Mouse (Mus musculus): ENCODE measurements at regions not wholly inside any gene's neighbourhood (a gene's known extent, or its start where the extent isn't known, plus 50 kb on each side); places are given as distances from the start of the nearest gene placed in this dataset.
"Not testable (repeated sequence)": the region's sequence is repeated elsewhere in the genome, so short reads cannot be mapped to it uniquely, and the experiment has no call there.

- CTCF ChIA-PET: no interaction called here
Measured at GRCm38 (mm10) chr17:31732176-31732880, 54.7 kb downstream of the Cryaa start.

GRCm38 (mm10) chr17:31734521-31734920 is 56.9 kb downstream of the Cryaa start:
- CTCF ChIA-PET: no interaction called here

GRCm38 (mm10) chr17:31736716-31737115 is 59.1 kb downstream of the Cryaa start:
- CTCF ChIA-PET: no interaction called here

- CTCF ChIA-PET: no interaction called here
Measured at GRCm38 (mm10) chr17:31738249-31738648, 60.6 kb downstream of the Cryaa start.

- CTCF ChIA-PET: no interaction called here
Measured at GRCm38 (mm10) chr17:31739586-31739985, 62.0 kb downstream of the Cryaa start.

GRCm38 (mm10) chr17:31740059-31740458 is 62.5 kb downstream of the Cryaa start:
- CTCF ChIA-PET: no interaction called here

- CTCF ChIA-PET: no interaction called here
Measured at GRCm38 (mm10) chr17:31743656-31744055, 66.0 kb downstream of the Cryaa start.

- CTCF ChIA-PET: interaction anchor here (0.5 to 0.6 kb wide), 2 partner anchors 78 to 110 kb away, joined by 6 to 9 read pairs; no protein-coding TSS in a partner anchor
Measured at GRCm38 (mm10) chr17:31746198-31747111, 68.8 kb downstream of the Cryaa start.

GRCm38 (mm10) chr17:31747563-31747962 is 70.0 kb downstream of the Cryaa start:
- CTCF ChIA-PET: no interaction called here

GRCm38 (mm10) chr17:31748158-31748557 is 70.6 kb downstream of the Cryaa start:
- CTCF ChIA-PET: no interaction called here

GRCm38 (mm10) chr17:31748971-31749370 is 71.4 kb downstream of the Cryaa start:
- CTCF ChIA-PET: no interaction called here

- CTCF ChIA-PET: interaction anchor here (0.6 kb wide), 1 partner anchor 332 kb away, joined by 3 read pairs; no protein-coding TSS in a partner anchor
Measured at GRCm38 (mm10) chr17:31751262-31751661, 73.7 kb downstream of the Cryaa start.

GRCm38 (mm10) chr17:31753113-31753858 is 75.7 kb downstream of the Cryaa start:
- CTCF ChIA-PET: interaction anchor here (0.7 kb wide), 1 partner anchor 394 kb away, joined by 4 read pairs; no protein-coding TSS in a partner anchor

- CTCF ChIA-PET: interaction anchor here (1.2 kb wide), 1 partner anchor 61 kb away, joined by 7 read pairs; no protein-coding TSS in a partner anchor
Measured at GRCm38 (mm10) chr17:31753859-31754229, 76.2 kb downstream of the Cryaa start.

GRCm38 (mm10) chr17:31760465-31760864 is 82.9 kb downstream of the Cryaa start:
- CTCF ChIA-PET: interaction anchor here (0.6 kb wide), 1 partner anchor 34 kb away, joined by 6 read pairs; no protein-coding TSS in a partner anchor

GRCm38 (mm10) chr17:31763078-31763477 is 85.5 kb downstream of the Cryaa start:
- CTCF ChIA-PET: interaction anchor here (1.6 kb wide), 1 partner anchor 94 kb away, joined by 4 read pairs; no protein-coding TSS in a partner anchor

GRCm38 (mm10) chr17:31766779-31767697 is 88.6 kb downstream of the Sik1 start:
- CTCF ChIA-PET: interaction anchor here (0.6 kb wide), 1 partner anchor 216 kb away, joined by 3 read pairs; no protein-coding TSS in a partner anchor

GRCm38 (mm10) chr17:31772201-31772820 is 83.3 kb downstream of the Sik1 start:
- CTCF ChIA-PET: interaction anchor here (0.7 kb wide), 1 partner anchor 80 kb away, joined by 4 read pairs; no protein-coding TSS in a partner anchor

GRCm38 (mm10) chr17:31773882-31774281 is 81.7 kb downstream of the Sik1 start:
- CTCF ChIA-PET: not testable (repeated sequence)

- CTCF ChIA-PET: no interaction called here
Measured at GRCm38 (mm10) chr17:31775037-31775436, 80.6 kb downstream of the Sik1 start.

Data from spleen, embryonic (tissue).